Mouse (Mus musculus) forebrain, embryonic 13.5 days (tissue): ENCODE data around the gene Nsf. TPM values are rescaled to one million over a fixed set of nuclear protein-coding genes. Genes with fewer than 3 reads are reported as not detected.
A peak's percentile ranks its signal among the peaks of the same experiment; 100 is the strongest.

ENCODE experiments used
- ATAC-seq: fragments of 200-750 bp; cut with Nextera tagmentation; 2 replicates; pipeline ENCODE4 v1.8.0; 2017
- H3K27ac ChIP-seq: fragments of 300-500 bp; sonication (generic); 2 replicates; pipeline ENCODE4 v1.5.1; 2015; ENCODE audit warnings: inconsistent platforms, mild to moderate bottlenecking, moderate library complexity
- H3K27me3 ChIP-seq: fragments of 300-500 bp; sonication (generic); 2 replicates; pipeline ENCODE4 v1.6.1; 2015; ENCODE audit warnings: mild to moderate bottlenecking, inconsistent platforms
- H3K36me3 ChIP-seq: fragments of 300-500 bp; sonication (generic); 2 replicates; pipeline ENCODE4 v1.6.1; 2015; ENCODE audit warnings: mild to moderate bottlenecking, inconsistent platforms; ENCODE audit not compliant: poor library complexity, severe bottlenecking
- H3K4me1 ChIP-seq: fragments of 300-500 bp; sonication (generic); 2 replicates; pipeline ENCODE4 v1.6.1; 2015; ENCODE audit warnings: inconsistent platforms
- H3K4me2 ChIP-seq: fragments of 300-500 bp; sonication (generic); 2 replicates; pipeline ENCODE4 v1.6.1; 2015; ENCODE audit warnings: inconsistent platforms, mild to moderate bottlenecking, moderate library complexity
- H3K4me3 ChIP-seq: fragments of 300-500 bp; sonication (generic); 2 replicates; pipeline ENCODE4 v1.5.1; 2015; ENCODE audit warnings: mild to moderate bottlenecking, inconsistent platforms
- H3K9ac ChIP-seq: fragments of 300-500 bp; sonication (generic); 2 replicates; pipeline ENCODE4 v1.6.1; 2015; ENCODE audit warnings: mild to moderate bottlenecking, inconsistent platforms
- H3K9me3 ChIP-seq: fragments of 300-500 bp; sonication (generic); replicated peaks from 2 replicates; pipeline ENCODE4 v1.6.1; 2016; ENCODE audit warnings: inconsistent platforms
- WGBS: fragments of 180-500 bp; shearing (Covaris S2); methylation state at CpG from one replicate; pipeline ENCODE4 v1.1.7; 2015; 5-methylcytosine and 5-hydroxymethylcytosine counted together
- polyA plus RNA-seq: library from polyadenylated mRNA; unstranded; fragments of >200 nt; fragmentation: Nextera tagmentation; extraction: Ambion mirVana; gene quantifications from 2 replicates; pipeline ENCODE4 v1.2.1, GENCODE M21; 2015

Gene Nsf
- polyA plus RNA-seq, 1 experiment from 2014 or later = 68.1 TPM

- 89% methylated on average over 4 of the region's 4 CpGs for WGBS
- peaks cover 97% of the 10 kb centered on the region for H3K36me3 ChIP-seq
- ATAC-seq = no peak
- H3K4me3 ChIP-seq = no peak overlapping the region
- no peak overlapping the region for H3K27ac ChIP-seq
- no peaks in the 10 kb centered on the region for H3K9me3 ChIP-seq
- H3K4me1 ChIP-seq = no peaks in the 10 kb centered on the region
- no peak overlapping the region for H3K4me2 ChIP-seq
- no peak overlapping the region for H3K9ac ChIP-seq
- H3K27me3 ChIP-seq = no peaks in the 10 kb centered on the region
These were observed 25.5 kb upstream of the Nsf start for GRCm38 (mm10) chr11:103979381-103979780.

GRCm38 (mm10) chr11:103970876-103971275 is 17.0 kb upstream of the Nsf start:
- H3K9ac ChIP-seq = 0 out of 2 replicates have a peak overlapping the region, but pooled peaks have one; percentile 23
- no peaks in the 10 kb centered on the region for H3K27me3 ChIP-seq
- no peak overlapping the region for H3K27ac ChIP-seq
- peaks cover 29% of the 10 kb centered on the region for H3K4me1 ChIP-seq
- no peak for ATAC-seq
- no peak overlapping the region for H3K4me2 ChIP-seq
- WGBS = 75% methylated on average over 3 of the region's 3 CpGs
- H3K36me3 ChIP-seq = peaks cover 53% of the 10 kb centered on the region
- no peak overlapping the region for H3K4me3 ChIP-seq
- no peaks in the 10 kb centered on the region for H3K9me3 ChIP-seq

- Histone ChIP-seq H3K27ac (no peak overlapping the region), H3K9ac (no peak overlapping the region), H3K36me3 (peaks cover 37% of the 10 kb centered on the region), H3K4me2 (no peak overlapping the region), H3K4me3 (no peak overlapping the region), H3K27me3 (no peaks in the 10 kb centered on the region), H3K4me1 (peaks cover 29% of the 10 kb centered on the region), H3K9me3 (no peaks in the 10 kb centered on the region)
- 95% methylated on average over 5 of the region's 5 CpGs for WGBS
- ATAC-seq = no peak
These were observed 15.4 kb upstream of the Nsf start for GRCm38 (mm10) chr11:103969278-103969677.

GRCm38 (mm10) chr11:103967106-103967735 is 13.4 kb upstream of the Nsf start:
- Histone ChIP-seq H3K4me1 (peaks cover 29% of the 10 kb centered on the region), H3K9me3 (no peaks in the 10 kb centered on the region), H3K27me3 (no peaks in the 10 kb centered on the region), H3K36me3 (peaks cover 22% of the 10 kb centered on the region), H3K9ac (peak overlapping the region; percentile 91), H3K27ac (peak overlapping the region; percentile 96), H3K4me2 (peak overlapping the region; percentile 80), H3K4me3 (peak overlapping the region; percentile 96)
- WGBS = under 1% methylated on average over 20 of the region's 20 CpGs
- no peak for ATAC-seq

DNA sequence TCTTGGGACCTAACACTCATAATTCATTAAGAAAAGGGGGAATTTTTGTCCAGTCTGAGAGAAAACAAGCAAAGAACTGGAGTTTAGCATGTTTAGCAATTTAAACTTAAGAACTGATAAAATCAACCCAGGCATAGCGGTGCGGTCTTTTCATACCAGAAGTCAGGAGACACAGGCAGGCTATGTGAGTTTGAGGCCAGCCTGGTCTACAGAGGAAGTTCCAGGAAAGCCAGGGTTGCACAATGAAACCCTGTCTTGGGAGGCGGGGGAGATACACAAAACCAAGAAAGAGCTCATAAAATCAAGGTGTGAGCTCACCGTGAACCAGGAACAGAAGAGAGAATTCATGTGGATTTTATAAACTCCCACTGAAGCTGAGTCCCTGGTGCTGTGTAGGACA is 3.0 kb upstream of the Nsf start:
- no peak for ATAC-seq
- 92% methylated on average over 4 of the region's 4 CpGs for WGBS

GRCm38 (mm10) chr11:103953032-103953895 is 592 bp downstream of the Nsf start:
- Histone ChIP-seq H3K4me1 (peaks cover 20% of the 10 kb centered on the region), H3K9me3 (no peaks in the 10 kb centered on the region), H3K9ac (peak overlapping the region; percentile 88), H3K27me3 (no peaks in the 10 kb centered on the region), H3K4me2 (peak overlapping the region; percentile 73), H3K27ac (peak overlapping the region; percentile 48; the same call in 1 of the 2 replicates), H3K4me3 (peak overlapping the region; percentile 82), H3K36me3 (no peaks in the 10 kb centered on the region)
- WGBS = 2% methylated on average over 30 of the region's 32 CpGs
- ATAC-seq = peak; percentile 89

More for the DNA sequence above, 3.0 kb upstream of the Nsf start:
- H3K9ac ChIP-seq = no peak overlapping the region
- H3K36me3 ChIP-seq = no peaks in the 10 kb centered on the region
- H3K27ac ChIP-seq = no peak overlapping the region
- H3K27me3 ChIP-seq = no peaks in the 10 kb centered on the region
- no peak overlapping the region for H3K4me3 ChIP-seq
- no peak overlapping the region for H3K4me2 ChIP-seq
- no peaks in the 10 kb centered on the region for H3K9me3 ChIP-seq
- peaks cover 22% of the 10 kb centered on the region for H3K4me1 ChIP-seq

DNA sequence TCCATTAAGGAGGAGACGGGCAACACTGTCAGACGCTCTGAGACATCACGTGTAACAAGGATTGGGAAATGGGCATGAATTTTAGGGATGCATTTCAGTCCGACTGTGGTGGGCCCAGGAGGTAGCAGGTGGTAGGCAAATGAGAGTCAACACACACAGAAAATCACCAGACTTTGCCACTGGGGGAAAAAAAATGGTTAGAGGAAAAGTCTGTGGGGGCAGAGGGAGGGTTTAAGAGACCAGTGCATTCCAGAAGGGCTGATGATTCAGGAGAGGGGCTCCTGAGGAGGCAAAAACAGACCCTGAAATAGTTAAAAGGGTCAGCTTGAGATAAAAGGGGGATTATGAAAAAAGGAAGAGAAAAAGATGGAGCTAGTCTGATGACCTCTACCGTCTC is 1.2 kb downstream of the Nsf start:
- WGBS = 57% methylated on average over 5 of the region's 5 CpGs
- Histone ChIP-seq H3K27me3 (no peaks in the 10 kb centered on the region), H3K9me3 (no peaks in the 10 kb centered on the region), H3K4me3 (peak overlapping the region; percentile 82), H3K4me2 (peak overlapping the region; percentile 73), H3K9ac (peak overlapping the region; percentile 88), H3K36me3 (no peaks in the 10 kb centered on the region), H3K27ac (no peak overlapping the region), H3K4me1 (peaks cover 20% of the 10 kb centered on the region)
- ATAC-seq = no peak

GRCm38 (mm10) chr11:103951106-103951505 is 2.8 kb downstream of the Nsf start:
- H3K27ac ChIP-seq = no peak overlapping the region
- no peak overlapping the region for H3K4me3 ChIP-seq
- 74% methylated on average over 7 of the region's 7 CpGs for WGBS
- no peaks in the 10 kb centered on the region for H3K9me3 ChIP-seq
- H3K36me3 ChIP-seq = no peaks in the 10 kb centered on the region
- no peak for ATAC-seq
- peaks cover 20% of the 10 kb centered on the region for H3K4me1 ChIP-seq
- no peak overlapping the region for H3K9ac ChIP-seq
- no peaks in the 10 kb centered on the region for H3K27me3 ChIP-seq
- no peak overlapping the region for H3K4me2 ChIP-seq

GRCm38 (mm10) chr11:103948952-103949351 is 4.9 kb downstream of the Nsf start:
- 93% methylated on average over 7 of the region's 7 CpGs for whole genome bisulfite sequencing
- H3K4me2 ChIP-seq = no peak overlapping the region
- no peak for ATAC-seq
- no peaks in the 10 kb centered on the region for H3K27me3 ChIP-seq
- no peaks in the 10 kb centered on the region for H3K9me3 ChIP-seq
- H3K4me3 ChIP-seq = no peak overlapping the region
- no peak overlapping the region for H3K9ac ChIP-seq
- no peak overlapping the region for H3K27ac ChIP-seq
- peaks cover 20% of the 10 kb centered on the region for H3K4me1 ChIP-seq
- no peaks in the 10 kb centered on the region for H3K36me3 ChIP-seq

DNA sequence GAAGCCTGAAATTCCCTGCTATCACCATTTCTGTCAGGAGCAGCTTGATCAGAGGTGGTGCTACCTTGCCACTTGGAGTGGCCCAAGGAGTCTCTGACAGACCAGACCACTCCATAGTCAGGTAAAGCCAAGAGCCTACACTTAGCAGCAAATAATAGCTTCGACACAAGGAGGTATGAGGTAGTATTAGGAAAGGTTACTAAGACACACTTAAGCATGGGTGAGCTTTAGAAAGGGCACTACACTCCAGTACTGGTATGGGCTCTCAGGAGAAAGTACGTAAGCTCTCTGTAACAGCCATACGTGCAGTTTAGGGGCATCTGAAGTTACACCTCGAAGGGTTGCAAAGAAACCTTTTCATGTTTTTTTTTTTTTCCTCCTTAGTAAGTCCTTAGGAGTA is 11.1 kb downstream of the Nsf start:
- 0 out of 2 replicates have a peak, but pooled peaks cover 2% of the 10 kb centered on the region for H3K4me1 ChIP-seq
- ATAC-seq = no peak
- H3K36me3 ChIP-seq = no peaks in the 10 kb centered on the region
- H3K4me2 ChIP-seq = no peak overlapping the region
- no peak overlapping the region for H3K9ac ChIP-seq
- no peak overlapping the region for H3K27ac ChIP-seq
- WGBS = 88% methylated on average over 4 of the region's 4 CpGs
- H3K9me3 ChIP-seq = no peaks in the 10 kb centered on the region
- no peak overlapping the region for H3K4me3 ChIP-seq
- no peaks in the 10 kb centered on the region for H3K27me3 ChIP-seq

DNA sequence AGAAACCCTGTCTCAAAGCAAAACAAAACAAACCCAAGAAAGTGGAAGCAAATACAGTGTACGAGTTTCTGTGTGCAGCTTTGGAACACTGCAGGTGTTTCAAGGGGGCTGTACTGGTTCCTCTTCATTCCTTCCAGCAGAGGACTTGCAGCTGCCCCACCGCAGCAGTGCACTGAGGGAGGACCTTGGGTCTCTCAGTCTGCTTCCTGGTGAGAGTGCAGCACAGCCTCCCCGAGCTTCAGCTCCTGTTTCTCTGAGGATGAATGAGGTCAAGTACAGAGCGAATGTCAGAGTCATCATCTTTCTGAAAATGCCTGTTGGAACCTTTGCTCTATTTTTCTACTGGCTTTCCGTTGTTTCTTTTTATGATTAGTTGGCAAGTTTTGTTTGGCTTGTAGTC is 12.5 kb downstream of the Nsf start:
- Histone ChIP-seq H3K9me3 (no peaks in the 10 kb centered on the region), H3K27me3 (no peaks in the 10 kb centered on the region), H3K36me3 (no peaks in the 10 kb centered on the region), H3K4me1 (peaks cover 8% of the 10 kb centered on the region), H3K27ac (0 out of 2 replicates have a peak overlapping the region, but pooled peaks have one; percentile 11), H3K4me3 (no peak overlapping the region), H3K9ac (no peak overlapping the region), H3K4me2 (no peak overlapping the region)
- WGBS = 78% methylated on average over 5 of the region's 5 CpGs
- no peak for ATAC-seq

- Histone ChIP-seq H3K27ac (0 out of 2 replicates have a peak overlapping the region, but pooled peaks have one; percentile 11), H3K4me3 (no peak overlapping the region), H3K36me3 (no peaks in the 10 kb centered on the region), H3K4me2 (no peak overlapping the region), H3K9me3 (no peaks in the 10 kb centered on the region), H3K27me3 (no peaks in the 10 kb centered on the region), H3K9ac (no peak overlapping the region), H3K4me1 (peaks cover 12% of the 10 kb centered on the region)
- ATAC-seq = no peak
- WGBS = 56% methylated on average over 6 of the region's 6 CpGs
These were observed 13.0 kb downstream of the Nsf start for GRCm38 (mm10) chr11:103940887-103941286.
